Mouse (Mus musculus) CH12.LX (cell line): ENCODE data around the gene Lrtm1. TPM values are rescaled to one million over a fixed set of nuclear protein-coding genes. Genes with fewer than 3 reads are reported as not detected.

Source experiments
- DNase-seq: peaks from one replicate; pipeline ENCODE4 v3.0.0-alpha.2; 2013; ENCODE audit errors: extremely low read depth
- H3K27ac ChIP-seq: 2 replicates; pipeline ENCODE4 v1.5.1; 2012; ENCODE audit warnings: low read depth, mild to moderate bottlenecking, control low read depth, moderate library complexity; ENCODE audit not compliant: insufficient read depth
- H3K27me3 ChIP-seq: replicated peaks from 2 replicates; pipeline ENCODE3; 2012; ENCODE audit warnings: inconsistent platforms
- H3K36me3 ChIP-seq, 2 experiments: replicated peaks in 1 of 2; 2 replicates each; pipeline versions ENCODE3 to v1.6.1; 2012; ENCODE audit warnings: inconsistent platforms in 1 of 2, low read length in 1 of 2, mild to moderate bottlenecking in 1 of 2, mixed read lengths in 1 of 2, moderate library complexity in 1 of 2; ENCODE audit not compliant: control insufficient read depth in 1 of 2, insufficient read depth in 1 of 2
- H3K4me1 ChIP-seq, 2 experiments: 2 replicates each; pipeline ENCODE4 v1.6.1; 2012; ENCODE audit warnings: inconsistent platforms in 1 of 2, moderate library complexity in 1 of 2; ENCODE audit not compliant: insufficient read depth in 2 of 2, control insufficient read depth in 1 of 2
- H3K4me2 ChIP-seq: 2 replicates; pipeline ENCODE4 v1.6.1; 2012; ENCODE audit warnings: low read depth, mild to moderate bottlenecking, control low read depth; ENCODE audit not compliant: poor library complexity, insufficient read depth, severe bottlenecking
- H3K4me3 ChIP-seq, 3 experiments: fragments of 150-350 bp in 1 of 3; sonication (generic) in 1 of 3; replicated peaks in 1 of 3; 2 replicates each; pipeline versions ENCODE3 to v1.5.1; 2011 to 2012; ENCODE audit warnings: low read depth in 2 of 3, low read length in 2 of 3, mild to moderate bottlenecking in 2 of 3, moderate library complexity in 2 of 3, control low read depth in 1 of 3, improper control_type of control experiment in 1 of 3, inconsistent platforms in 1 of 3, mixed read lengths in 1 of 3; ENCODE audit not compliant: poor library complexity in 1 of 3
- H3K79me2 ChIP-seq: replicated peaks from 2 replicates; pipeline ENCODE4 v1.6.1; 2012; ENCODE audit warnings: mild to moderate bottlenecking, moderate library complexity; ENCODE audit not compliant: control insufficient read depth, poor library complexity, insufficient read depth, severe bottlenecking; ENCODE audit errors: extremely low read depth
- H3K9ac ChIP-seq: 2 replicates; pipeline ENCODE4 v1.6.1; 2012; ENCODE audit warnings: low read depth, mild to moderate bottlenecking, control low read depth, moderate library complexity; ENCODE audit not compliant: insufficient read depth
- H3K9me3 ChIP-seq: replicated peaks from 2 replicates; pipeline ENCODE3; 2012; ENCODE audit warnings: low read length, inconsistent platforms, mixed read lengths
- BHLHE40 ChIP-seq: IDR thresholded peaks from 2 replicates; pipeline ENCODE4 v1.6.1; 2011; ENCODE audit warnings: mild to moderate bottlenecking, low read depth, low read length, improper control_type of control experiment
- CHD2 ChIP-seq: IDR thresholded peaks from 2 replicates; pipeline ENCODE4 v1.6.1; 2011; ENCODE audit warnings: low read length, improper control_type of control experiment
- CTCF ChIP-seq, 2 experiments: IDR thresholded peaks in 1 of 2; conservative IDR thresholded peaks in 1 of 2; 2 replicates each; pipeline ENCODE4 v1.5.1; 2011 to 2012; ENCODE audit warnings: low read depth in 2 of 2, low read length in 2 of 2, improper control_type of control experiment in 1 of 2, inconsistent platforms in 1 of 2, mild to moderate bottlenecking in 1 of 2, moderate library complexity in 1 of 2
- E2F4 ChIP-seq: IDR thresholded peaks from 2 replicates; pipeline ENCODE4 v1.6.1; 2011; ENCODE audit warnings: low read depth, low read length, improper control_type of control experiment; ENCODE audit not compliant: insufficient replicate concordance
- ELF1 ChIP-seq: IDR thresholded peaks from 2 replicates; pipeline ENCODE4 v1.6.1; 2014; ENCODE audit warnings: low read depth, mild to moderate bottlenecking, inconsistent platforms, low read length, improper control_type of control experiment
- EP300 ChIP-seq: IDR thresholded peaks from 2 replicates; pipeline ENCODE4 v1.6.1; 2011; ENCODE audit warnings: low read length, improper control_type of control experiment
- ETS1 ChIP-seq: conservative IDR thresholded peaks from 2 replicates; pipeline ENCODE4 v1.6.1; 2012; ENCODE audit warnings: low read depth, mild to moderate bottlenecking, inconsistent platforms, low read length, improper control_type of control experiment, moderate library complexity
- HCFC1 ChIP-seq: IDR thresholded peaks from 2 replicates; pipeline ENCODE4 v1.6.1; 2012; ENCODE audit warnings: low read depth, mild to moderate bottlenecking, inconsistent platforms, low read length, improper control_type of control experiment
- JUN ChIP-seq: IDR thresholded peaks from 2 replicates; pipeline ENCODE4 v1.6.1; 2011; ENCODE audit warnings: low read depth, mild to moderate bottlenecking, low read length, improper control_type of control experiment, moderate library complexity; ENCODE audit not compliant: insufficient read depth
- JUND ChIP-seq: conservative IDR thresholded peaks from 2 replicates; pipeline ENCODE4 v1.6.1; 2011; ENCODE audit warnings: low read depth, low read length, improper control_type of control experiment
- KAT2A ChIP-seq: IDR thresholded peaks from 2 replicates; pipeline ENCODE4 v1.6.1; 2012; ENCODE audit warnings: low read length, improper control_type of control experiment, inconsistent platforms; ENCODE audit not compliant: insufficient replicate concordance
- MAFK ChIP-seq: IDR thresholded peaks from 2 replicates; pipeline ENCODE4 v1.6.1; 2011; ENCODE audit warnings: low read length, improper control_type of control experiment; ENCODE audit not compliant: insufficient replicate concordance
- MEF2A ChIP-seq: IDR thresholded peaks from 2 replicates; pipeline ENCODE4 v1.6.1; 2014; ENCODE audit warnings: low read depth, mild to moderate bottlenecking, inconsistent platforms, low read length, improper control_type of control experiment, borderline replicate concordance
- MYC ChIP-seq: IDR thresholded peaks from 2 replicates; pipeline ENCODE4 v1.6.1; 2011; ENCODE audit warnings: low read depth, mild to moderate bottlenecking, improper control_type of control experiment, low read length
- POLR2A ChIP-seq: IDR thresholded peaks from 2 replicates; pipeline ENCODE4 v1.6.1; 2011; ENCODE audit warnings: low read depth, mild to moderate bottlenecking, improper control_type of control experiment, low read length
- POLR2AphosphoS2 ChIP-seq: IDR thresholded peaks from 2 replicates; pipeline ENCODE4 v1.6.1; 2011; ENCODE audit warnings: low read depth, low read length, improper control_type of control experiment
- RAD21 ChIP-seq: IDR thresholded peaks from 2 replicates; pipeline ENCODE4 v1.6.1; 2011; ENCODE audit warnings: low read depth, mild to moderate bottlenecking, low read length, improper control_type of control experiment, moderate library complexity
- RCOR1 ChIP-seq: conservative IDR thresholded peaks from 2 replicates; pipeline ENCODE4 v1.6.1; 2012; ENCODE audit warnings: low read depth, mild to moderate bottlenecking, inconsistent platforms, low read length, improper control_type of control experiment
- SIN3A ChIP-seq: IDR thresholded peaks from 2 replicates; pipeline ENCODE4 v1.6.1; 2012; ENCODE audit warnings: low read length, improper control_type of control experiment, inconsistent platforms
- SMC3 ChIP-seq: IDR thresholded peaks from 2 replicates; pipeline ENCODE4 v1.6.1; 2011; ENCODE audit warnings: low read depth, low read length, improper control_type of control experiment
- TBP ChIP-seq: conservative IDR thresholded peaks from 2 replicates; pipeline ENCODE4 v1.6.1; 2011; ENCODE audit warnings: low read depth, low read length, improper control_type of control experiment
- TCF12 ChIP-seq: IDR thresholded peaks from 2 replicates; pipeline ENCODE4 v1.6.1; 2014; ENCODE audit warnings: low read depth, mild to moderate bottlenecking, inconsistent platforms, low read length, improper control_type of control experiment
- ZC3H11A ChIP-seq: IDR thresholded peaks from 2 replicates; pipeline ENCODE4 v1.6.1; 2012; ENCODE audit warnings: low read depth, mild to moderate bottlenecking, inconsistent platforms, low read length, improper control_type of control experiment
- ZKSCAN1 ChIP-seq: IDR thresholded peaks from 2 replicates; pipeline ENCODE4 v1.6.1; 2012; ENCODE audit warnings: low read depth, inconsistent platforms, low read length, improper control_type of control experiment, borderline replicate concordance
- ZNF384 ChIP-seq: IDR thresholded peaks from 2 replicates; pipeline ENCODE4 v1.6.1; 2012; ENCODE audit warnings: low read depth, low read length, improper control_type of control experiment, inconsistent platforms
- dilution Hi-C: fragments of 300-500 bp; cut with MboI; formaldehyde crosslinking; loops from 2 replicates; pipeline ENCODE4 v1.14.3; 2020; ENCODE audit warnings: low sequenced_read_pairs; ENCODE audit not compliant: extremely low pct_unique_long_range_greater_than_20kb, extremely low pct_ligation_motif_present
- in situ Hi-C: fragments of 300-500 bp; cut with MboI; formaldehyde crosslinking; loops from 3 replicates; pipeline ENCODE4 v1.14.3; 2019; ENCODE audit warnings: low sequenced_read_pairs, low pct_ligation_motif_present, low pct_unique_long_range_greater_than_20kb, mixed read lengths
- polyA plus RNA-seq: library from polyadenylated mRNA; unstranded; fragments of >175 nt; gene quantifications from 2 replicates; pipeline ENCODE4 v1.2.1, GENCODE M21; 2012; ENCODE audit warnings: low read depth; ENCODE audit not compliant: insufficient read length
- total RNA-seq, 2 experiments: library from RNA; depleted of rRNA; stranded (reverse); fragments of 300-350 nt in 1 of 2; fragments of >200 nt in 1 of 2; gene quantifications; 2 replicates each; pipeline ENCODE4 v1.2.3; 2012 to 2014

Gene Lrtm1
- total and polyA plus RNA-seq, 3 experiments: not detected

DNA sequence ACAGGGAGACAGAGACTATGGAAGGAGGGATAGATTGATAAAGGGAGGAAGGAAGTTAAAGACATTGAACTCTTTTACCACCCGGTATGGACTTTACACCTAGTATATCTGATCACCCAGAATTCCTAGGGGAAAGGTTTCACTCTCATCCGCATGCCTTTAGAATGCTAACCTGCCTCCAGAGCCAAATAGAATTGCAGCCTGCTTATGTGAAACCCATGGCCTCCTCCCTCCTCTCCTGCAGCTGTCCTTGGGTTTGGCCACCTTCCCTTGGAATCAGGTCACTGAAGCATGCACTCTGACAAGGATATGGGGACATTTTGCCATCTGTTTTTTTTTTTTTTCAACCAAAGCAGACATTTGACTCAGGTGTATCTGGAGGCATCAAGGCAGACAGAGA is 3.3 kb upstream of the Lrtm1 start:
- no peaks in the 10 kb centered on the region for H3K4me1 ChIP-seq
- no peak overlapping the region for H3K27ac ChIP-seq
- DNase-seq: no peak
- H3K79me2 ChIP-seq: no peaks in the 10 kb centered on the region
- in situ Hi-C loops (no loop called here), dilution Hi-C loops (no loop called here)
- TF ChIP-seq TBP: no peak
- no peak for TF ChIP-seq E2F4
- TF ChIP-seq MAFK: no peak
- TF ChIP-seq POLR2AphosphoS2: no peak
- no peak for TF ChIP-seq TCF12
- TF ChIP-seq SMC3: no peak
- no peak for TF ChIP-seq RCOR1
- no peak for TF ChIP-seq RAD21
- TF ChIP-seq ZNF384: no peak
- no peak for TF ChIP-seq HCFC1
- no peak for TF ChIP-seq KAT2A
- no peak for TF ChIP-seq CHD2
- TF ChIP-seq JUND: no peak
- TF ChIP-seq CTCF (conservative IDR thresholded peaks at IDR 0.05 in 1 of 2, IDR thresholded peaks at IDR 0.05 in 1 of 2; ENCODE audit: low read depth in 2 of 2, low read length in 2 of 2): no peak
- TF ChIP-seq POLR2A: no peak
- no peak for TF ChIP-seq BHLHE40
- TF ChIP-seq MYC: no peak
- no peak for TF ChIP-seq ELF1
- H3K4me3 ChIP-seq: no peak overlapping the region
- peaks cover 70% of the 10 kb centered on the region for H3K9me3 ChIP-seq
- H3K27me3 ChIP-seq: no peaks in the 10 kb centered on the region
- no peak overlapping the region for H3K4me2 ChIP-seq
- H3K36me3 ChIP-seq: no peaks in the 10 kb centered on the region
- H3K9ac ChIP-seq: no peak overlapping the region

GRCm38 (mm10) chr14:29015896-29016295 is 2.1 kb upstream of the Lrtm1 start:
- Histone ChIP-seq H3K79me2 (no peaks in the 10 kb centered on the region), H3K9ac (no peak overlapping the region), H3K4me2 (no peak overlapping the region), H3K9me3 (peaks cover 69% of the 10 kb centered on the region), H3K27me3 (no peaks in the 10 kb centered on the region), H3K4me3 (no peak overlapping the region), H3K27ac (no peak overlapping the region), H3K4me1 (no peaks in the 10 kb centered on the region), H3K36me3 (no peaks in the 10 kb centered on the region)
- no peak for TF ChIP-seq EP300
- no peak for TF ChIP-seq JUN
- TF ChIP-seq MEF2A: no peak
- no peak for TF ChIP-seq SMC3
- TF ChIP-seq CTCF (conservative IDR thresholded peaks at IDR 0.05 in 1 of 2, IDR thresholded peaks at IDR 0.05 in 1 of 2; ENCODE audit: low read depth in 2 of 2, low read length in 2 of 2): no peak
- no peak for TF ChIP-seq KAT2A
- TF ChIP-seq POLR2A: no peak
- no peak for TF ChIP-seq ZKSCAN1
- TF ChIP-seq TCF12: no peak
- no peak for TF ChIP-seq ZC3H11A
- no peak for TF ChIP-seq HCFC1
- no peak for TF ChIP-seq SIN3A
- no peak for TF ChIP-seq CHD2
- TF ChIP-seq RCOR1: no peak
- no peak for TF ChIP-seq ETS1
- TF ChIP-seq E2F4: no peak
- no peak for DNase-seq
- in situ Hi-C loops (no loop called here), dilution Hi-C loops (no loop called here)
